Mouse (Mus musculus): ENCODE measurements at regions not wholly inside any gene's neighbourhood (a gene's known extent, or its start where the extent isn't known, plus 50 kb on each side); places are given as distances from the start of the nearest gene placed in this dataset.

DNA sequence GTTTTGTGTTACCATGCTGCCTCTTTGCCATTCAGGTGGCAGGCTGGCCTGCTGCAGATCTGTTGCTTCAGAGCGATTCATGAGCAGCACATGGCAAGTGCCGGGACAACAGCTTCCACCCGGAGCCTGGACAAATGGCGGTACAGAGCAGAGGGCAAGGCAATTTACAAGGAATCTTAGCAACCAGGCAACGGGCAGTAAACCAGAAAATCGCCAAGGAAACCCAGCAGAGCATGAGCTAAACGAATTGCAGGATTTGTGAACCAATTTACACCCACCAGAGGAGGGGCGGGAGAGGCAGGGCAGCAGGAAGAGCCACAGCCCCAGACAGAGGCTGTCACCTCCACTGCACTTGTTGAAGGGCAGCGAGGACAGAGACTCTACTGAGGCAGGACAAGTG, 60.5 kb upstream of the Loxl4 start:
- no peak for TF ChIP-seq CTCF (conservative IDR thresholded peaks at IDR 0.05; ENCODE audit: insufficient read depth, insufficient read length, low read depth, low read length)
- no peak for TF ChIP-seq POLR2A (IDR thresholded peaks at IDR 0.05; ENCODE audit: low read depth, low read length)
- DNase-seq, result peak; percentile 66
- Histone ChIP-seq H3K27me3 (replicated peaks; ENCODE audit: control insufficient read depth, insufficient read depth, low read length) (no peaks in the 10 kb centered on the region), H3K36me3 (ENCODE audit: control insufficient read depth, insufficient read depth, low read length) (no peaks in the 10 kb centered on the region), H3K27ac (ENCODE audit: insufficient read depth, low read depth, low read length) (no peak overlapping the region), H3K4me3 (ENCODE audit: insufficient read depth, low read depth, low read length) (no peak overlapping the region), H3K4me1 (ENCODE audit: control insufficient read depth, insufficient read depth, low read length) (0 out of 2 replicates have a peak, but pooled peaks cover 3% of the 10 kb centered on the region)
- 21% methylated on average over 9 of the region's 9 CpGs for WGBS

DNA sequence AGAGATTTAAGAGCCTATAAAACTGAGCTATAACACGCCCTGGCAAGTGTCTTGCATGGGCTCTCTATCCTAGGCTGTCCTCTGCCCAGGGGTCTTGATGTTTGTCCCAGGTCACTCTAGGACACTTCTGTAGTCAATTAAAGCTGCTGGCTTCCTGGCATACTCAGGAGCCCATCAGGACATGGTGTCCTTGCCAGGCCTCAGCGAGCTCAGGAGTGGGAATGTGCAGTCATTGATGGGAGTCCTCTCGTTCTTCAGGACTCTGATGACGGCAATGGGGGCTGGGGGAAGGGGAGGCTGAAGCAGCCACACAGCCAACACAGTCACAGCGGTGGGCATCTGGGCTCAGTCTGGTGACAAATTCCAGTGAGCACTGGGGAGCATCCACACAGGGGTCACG, 57.3 kb upstream of the Loxl4 start:
- H3K4me1 ChIP-seq (ENCODE audit: control insufficient read depth, insufficient read depth, low read length), result 0 out of 2 replicates have a peak, but pooled peaks cover 3% of the 10 kb centered on the region
- no peak overlapping the region for H3K4me3 ChIP-seq (ENCODE audit: insufficient read depth, low read depth, low read length)
- H3K27me3 ChIP-seq (replicated peaks; ENCODE audit: control insufficient read depth, insufficient read depth, low read length), result no peaks in the 10 kb centered on the region
- WGBS, result 66% methylated on average over 6 of the region's 6 CpGs
- H3K27ac ChIP-seq (ENCODE audit: insufficient read depth, low read depth, low read length), result no peak overlapping the region
- DNase-seq, result no peak
- H3K36me3 ChIP-seq (ENCODE audit: control insufficient read depth, insufficient read depth, low read length), result no peaks in the 10 kb centered on the region
- TF ChIP-seq POLR2A (IDR thresholded peaks at IDR 0.05; ENCODE audit: low read depth, low read length), result no peak
- TF ChIP-seq CTCF (conservative IDR thresholded peaks at IDR 0.05; ENCODE audit: insufficient read depth, insufficient read length, low read depth, low read length), result no peak

DNA sequence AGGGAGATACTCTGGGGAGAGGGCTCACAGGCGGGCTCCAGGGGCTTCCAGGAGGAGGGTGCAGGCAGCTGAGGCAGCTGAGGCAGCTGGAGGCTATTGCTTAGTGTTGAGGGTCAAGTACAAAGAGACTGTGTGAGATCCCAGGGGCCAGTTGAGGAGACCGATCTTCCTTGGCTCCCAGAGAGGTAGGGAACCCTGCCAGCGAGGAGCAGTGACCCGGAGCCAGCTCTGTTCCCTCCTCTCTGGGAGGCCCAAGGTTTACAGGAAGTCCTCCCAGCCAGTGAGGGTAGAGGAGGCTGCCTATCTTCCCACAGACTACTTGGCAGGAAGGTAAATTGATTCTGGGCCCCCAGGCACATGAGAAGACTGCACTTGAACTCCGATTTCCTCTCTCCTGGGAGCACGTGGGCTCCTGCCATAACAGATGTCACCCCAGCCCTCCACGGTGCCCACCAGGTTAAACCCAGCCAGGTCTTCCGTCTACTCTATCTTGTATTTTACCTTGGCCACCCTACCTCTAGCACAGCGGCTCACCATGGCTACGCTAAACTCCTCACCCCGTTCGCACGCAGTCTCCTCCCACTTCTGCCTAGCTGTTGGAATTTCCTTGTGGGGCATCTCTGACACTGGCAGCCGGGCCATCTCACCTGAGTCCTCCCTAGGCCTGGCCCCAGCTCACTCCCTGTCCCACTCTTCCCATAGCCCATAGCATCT, 55.9 kb upstream of the Loxl4 start:
- no peak for TF ChIP-seq CTCF (conservative IDR thresholded peaks at IDR 0.05; ENCODE audit: insufficient read depth, insufficient read length, low read depth, low read length)
- TF ChIP-seq POLR2A (IDR thresholded peaks at IDR 0.05; ENCODE audit: low read depth, low read length), result no peak
- peak; percentile 95 for DNase-seq
- H3K36me3 ChIP-seq (ENCODE audit: control insufficient read depth, insufficient read depth, low read length), result no peaks in the 10 kb centered on the region
- H3K4me1 ChIP-seq (ENCODE audit: control insufficient read depth, insufficient read depth, low read length), result 0 out of 2 replicates have a peak, but pooled peaks cover 3% of the 10 kb centered on the region
- H3K27ac ChIP-seq (ENCODE audit: insufficient read depth, low read depth, low read length), result no peak overlapping the region
- 31% methylated on average over 14 of the region's 14 CpGs for WGBS
- no peak overlapping the region for H3K4me3 ChIP-seq (ENCODE audit: insufficient read depth, low read depth, low read length)
- H3K27me3 ChIP-seq (replicated peaks; ENCODE audit: control insufficient read depth, insufficient read depth, low read length), result no peaks in the 10 kb centered on the region

DNA sequence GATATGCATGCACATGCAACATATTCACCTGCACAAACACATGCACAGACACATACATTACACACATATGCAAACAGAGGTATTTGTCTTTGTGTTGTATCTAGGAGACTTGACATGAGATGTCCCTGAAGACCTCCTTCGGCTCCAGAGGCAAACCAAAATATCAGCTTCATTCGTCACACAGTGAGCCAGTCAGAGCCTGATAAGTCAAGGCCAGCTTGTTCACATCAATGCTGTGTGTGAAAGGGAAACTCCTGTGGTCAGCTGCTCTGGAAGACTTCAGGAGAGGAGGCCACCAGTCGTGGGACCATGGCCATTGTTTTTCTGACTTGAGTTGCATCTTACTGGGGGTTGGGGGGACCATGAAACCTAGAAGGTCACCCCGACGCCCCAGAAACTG, 54.3 kb upstream of the Loxl4 start:
- H3K27ac ChIP-seq (ENCODE audit: insufficient read depth, low read depth, low read length), result no peak overlapping the region
- no peak overlapping the region for H3K4me3 ChIP-seq (ENCODE audit: insufficient read depth, low read depth, low read length)
- 83% methylated on average over 5 of the region's 5 CpGs for WGBS
- TF ChIP-seq POLR2A (IDR thresholded peaks at IDR 0.05; ENCODE audit: low read depth, low read length) (no peak), CTCF (conservative IDR thresholded peaks at IDR 0.05; ENCODE audit: insufficient read depth, insufficient read length, low read depth, low read length) (no peak)
- no peaks in the 10 kb centered on the region for H3K27me3 ChIP-seq (replicated peaks; ENCODE audit: control insufficient read depth, insufficient read depth, low read length)
- H3K36me3 ChIP-seq (ENCODE audit: control insufficient read depth, insufficient read depth, low read length), result no peaks in the 10 kb centered on the region
- 0 out of 2 replicates have a peak, but pooled peaks cover 3% of the 10 kb centered on the region for H3K4me1 ChIP-seq (ENCODE audit: control insufficient read depth, insufficient read depth, low read length)
- no peak for DNase-seq
